Mouse (Mus musculus): ENCODE results near the gene Ghdc.

Ghdc gene

GRCm38 (mm10) chr11:100716649-100717048 lies 54.1 kb downstream of the Ghdc start:
- no peak for DNase-seq (ENCODE audit: low spot score)

Data from T-cell, adult 2 months (primary cell).